Mouse (Mus musculus) embryo, embryonic 9.5 days (tissue): ENCODE data around the gene Sgcd.

Experiments
- DNase-seq: peaks from one replicate; pipeline ENCODE4 v3.0.0-alpha.2; 2017; ENCODE audit errors: extremely low spot score

The Sgcd gene

DNA sequence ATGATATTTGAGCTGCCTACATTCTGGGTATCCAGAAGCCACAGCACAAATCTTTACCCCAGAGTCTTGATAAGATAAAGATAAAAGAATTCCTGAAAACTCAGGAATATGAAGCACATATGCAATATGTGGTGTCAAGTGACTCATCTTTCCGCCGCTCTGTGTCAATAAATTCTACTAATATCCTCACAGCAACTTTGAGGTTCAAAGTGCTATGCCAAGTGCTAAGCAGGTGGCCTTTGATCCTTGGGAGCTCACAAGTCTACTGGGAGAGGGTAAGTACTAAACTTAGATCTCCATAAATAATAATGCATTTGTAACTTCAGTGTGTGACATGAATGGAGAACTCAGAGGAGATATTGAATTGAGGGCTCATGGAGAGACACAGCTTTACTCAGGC, 848.9 kb downstream of the Sgcd start:
- no peak for DNase-seq

- no peak for DNase-seq
Observed at GRCm38 (mm10) chr11:47139271-47139670, 849.5 kb downstream of the Sgcd start.

DNA sequence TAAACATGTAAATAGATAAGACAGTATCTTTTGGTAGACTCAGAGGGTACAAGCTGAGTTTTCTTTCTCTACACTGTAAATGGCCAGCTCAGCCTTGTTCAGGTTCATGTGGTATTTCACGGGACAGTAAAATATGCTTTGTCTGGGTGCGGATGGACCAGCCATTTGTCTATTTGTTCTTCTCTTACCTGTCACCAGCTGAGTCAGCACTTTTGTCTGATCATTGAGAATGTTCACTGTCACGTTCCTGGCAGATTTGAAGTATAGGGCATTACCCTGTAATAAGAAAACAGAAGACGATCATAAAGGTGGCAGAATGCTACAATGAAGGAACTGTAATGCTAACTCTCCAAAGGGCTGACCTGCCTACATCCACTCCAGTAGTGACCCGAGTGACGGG, 856.4 kb downstream of the Sgcd start:
- no peak for DNase-seq

DNA sequence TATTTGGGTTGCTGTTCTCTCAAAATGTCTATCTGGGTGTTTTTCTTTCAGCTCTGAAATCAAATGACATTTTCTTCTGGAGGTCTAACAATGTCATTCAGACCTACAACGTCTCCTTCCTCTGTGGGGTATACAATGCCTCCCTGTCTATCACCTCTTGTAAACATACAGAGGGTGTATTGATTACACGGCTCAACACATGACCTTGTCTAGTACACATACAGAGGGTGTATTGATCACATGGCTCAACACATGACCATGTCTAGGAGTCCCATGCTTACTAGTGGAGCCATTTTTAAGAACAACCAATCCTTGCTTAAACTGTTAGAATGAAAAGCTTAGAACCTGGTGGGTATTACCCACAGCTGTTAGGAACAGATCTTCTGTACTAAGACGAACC, 858.3 kb downstream of the Sgcd start:
- DNase-seq, result no peak

GRCm38 (mm10) chr11:47129992-47130391, 858.8 kb downstream of the Sgcd start:
- DNase-seq, result no peak

DNA sequence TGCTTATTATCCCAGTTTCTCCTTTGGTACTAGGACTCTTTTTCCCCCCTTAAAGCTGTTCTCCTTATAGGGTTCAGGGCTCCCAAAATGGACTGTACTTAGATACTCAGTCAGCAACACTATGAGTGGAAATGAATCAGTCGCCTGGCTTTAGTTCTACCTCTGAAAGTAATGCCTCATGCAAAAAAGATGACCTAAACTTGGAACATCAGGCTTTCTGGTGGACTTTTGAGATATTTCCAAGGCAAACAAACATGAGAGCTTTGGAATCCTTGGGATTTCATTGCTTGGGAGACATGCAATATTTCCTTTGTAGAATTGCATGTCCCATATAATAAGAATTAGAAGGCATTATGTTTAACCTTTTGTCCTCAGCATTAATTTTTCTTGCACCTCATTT, 859.6 kb downstream of the Sgcd start:
- no peak for DNase-seq

DNA sequence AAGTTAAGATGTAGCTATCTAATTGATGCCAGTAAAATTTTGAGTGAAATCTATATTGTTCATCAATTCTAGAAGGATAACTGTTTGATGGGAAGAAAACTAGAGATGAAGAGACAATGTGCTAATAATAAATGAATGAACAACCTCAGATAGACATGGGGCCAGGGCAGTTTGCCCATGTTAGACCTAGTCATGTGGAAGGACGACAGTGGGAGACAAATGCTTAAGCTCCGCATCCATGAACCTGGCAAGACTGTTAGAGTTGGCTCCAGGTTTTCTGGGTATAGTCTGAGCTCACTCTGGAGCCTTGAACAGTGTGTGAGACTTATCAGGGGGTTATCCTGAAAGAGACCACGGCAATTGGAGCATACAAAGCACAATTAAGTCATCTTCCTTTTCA, 860.4 kb downstream of the Sgcd start:
- DNase-seq, result no peak

DNA sequence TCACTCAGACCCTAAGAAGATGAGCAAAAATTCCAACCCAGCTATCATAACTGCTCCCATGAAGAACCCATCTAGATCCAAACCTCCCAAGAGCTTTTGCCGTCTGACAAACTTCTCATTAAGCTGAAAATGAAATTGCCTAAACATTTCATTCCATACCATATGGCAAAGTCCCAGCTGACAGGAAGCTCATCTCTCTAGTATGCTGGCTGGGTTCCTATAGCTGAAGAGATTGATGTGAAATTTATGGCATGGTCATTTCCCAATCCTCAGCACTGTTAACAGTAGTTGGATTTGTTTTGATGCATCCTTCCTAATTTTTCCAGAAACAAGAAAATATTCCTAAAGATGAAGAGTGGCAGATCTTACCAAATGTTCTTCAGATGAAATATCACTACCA, 867.9 kb downstream of the Sgcd start:
- no peak for DNase-seq

GRCm38 (mm10) chr11:47117896-47118295, 870.9 kb downstream of the Sgcd start:
- DNase-seq, result no peak

DNA sequence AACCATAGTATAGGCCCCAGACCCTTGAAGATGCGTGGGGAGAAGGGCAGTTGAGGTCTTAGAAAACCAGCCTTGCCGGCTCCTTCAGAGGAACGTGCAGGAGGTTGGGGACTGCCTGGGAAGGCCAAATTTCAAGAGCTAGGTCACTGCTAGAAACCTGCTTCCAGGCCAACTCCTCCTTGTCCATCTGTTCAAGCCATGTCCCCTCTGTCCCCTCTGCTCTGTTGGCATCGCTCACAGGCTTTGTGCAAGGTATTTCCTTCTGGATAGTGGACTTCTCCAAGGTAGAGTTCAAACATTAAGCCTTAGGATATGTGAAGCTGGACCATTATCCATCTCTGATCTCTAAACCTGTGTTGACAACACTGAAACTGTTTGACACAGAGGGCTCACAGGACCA, 874.4 kb downstream of the Sgcd start:
- no peak for DNase-seq

DNA sequence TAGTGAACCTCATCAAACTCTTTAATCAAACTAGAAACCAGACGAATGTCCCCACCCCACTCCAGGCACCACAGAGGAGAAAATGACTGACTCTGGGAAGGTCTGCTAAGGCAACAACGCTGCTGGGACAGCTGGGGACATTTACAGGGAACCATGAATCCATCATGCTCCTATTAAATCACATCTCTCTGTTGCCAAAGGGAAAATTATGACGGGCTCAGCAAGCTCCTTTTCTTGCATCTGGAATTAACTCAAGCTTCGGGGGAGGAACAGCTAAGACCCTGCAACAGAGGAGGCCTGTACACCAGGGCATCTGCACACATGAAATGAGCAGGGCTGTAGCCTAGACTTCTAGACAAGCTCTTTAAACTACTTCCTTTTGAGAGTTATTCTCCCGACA, 875.7 kb downstream of the Sgcd start:
- no peak for DNase-seq

GRCm38 (mm10) chr11:47110314-47110713, 878.5 kb downstream of the Sgcd start:
- DNase-seq, result no peak

DNA sequence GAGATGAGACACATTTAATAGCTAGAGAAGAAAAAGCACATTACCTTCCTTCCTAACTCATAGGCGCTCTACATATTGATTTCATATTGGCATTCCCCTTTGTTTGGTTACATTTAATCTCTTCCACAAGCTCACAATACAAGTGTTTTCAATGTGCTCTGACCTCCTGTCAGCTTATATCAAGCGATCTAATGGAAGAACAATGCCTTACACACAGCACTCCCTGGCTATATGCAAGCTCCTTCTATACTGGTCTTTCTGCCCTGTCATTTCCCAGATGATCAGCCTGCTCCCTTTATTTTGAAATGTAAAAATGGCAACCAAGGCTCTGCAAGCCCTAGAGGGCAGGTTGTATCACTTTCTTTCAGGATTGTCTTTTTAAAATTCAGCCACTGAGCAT, 881.1 kb downstream of the Sgcd start:
- no peak for DNase-seq

DNA sequence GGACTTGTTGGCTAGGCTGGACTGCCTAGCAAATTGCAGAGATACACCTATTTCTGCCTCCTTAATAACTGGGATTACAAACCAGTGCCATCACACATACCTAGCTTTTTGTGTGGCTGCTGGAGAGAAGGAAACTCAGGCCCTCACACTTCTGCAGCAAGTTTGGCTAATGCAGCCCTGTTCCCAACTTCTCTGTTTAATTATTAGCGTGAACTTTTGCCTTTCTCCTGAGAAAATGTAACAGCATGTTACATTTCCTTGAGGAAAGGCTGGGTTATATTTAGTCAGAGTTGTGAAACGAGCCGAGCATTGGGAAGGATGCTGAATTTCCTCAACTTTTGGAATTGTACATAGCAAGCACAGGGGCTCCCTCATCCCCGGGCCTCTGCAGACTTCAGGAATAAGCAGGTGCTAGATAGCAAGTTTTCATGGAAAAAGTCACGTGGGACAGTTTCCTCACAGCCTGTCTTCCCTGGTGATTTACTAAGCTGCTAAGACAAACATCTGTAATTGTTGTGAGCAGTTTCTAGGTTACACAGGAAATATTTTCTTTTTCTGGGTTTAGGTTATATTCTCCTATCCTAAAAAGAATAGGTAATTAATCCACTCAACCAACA, 895.4 kb downstream of the Sgcd start:
- DNase-seq, result no peak

DNA sequence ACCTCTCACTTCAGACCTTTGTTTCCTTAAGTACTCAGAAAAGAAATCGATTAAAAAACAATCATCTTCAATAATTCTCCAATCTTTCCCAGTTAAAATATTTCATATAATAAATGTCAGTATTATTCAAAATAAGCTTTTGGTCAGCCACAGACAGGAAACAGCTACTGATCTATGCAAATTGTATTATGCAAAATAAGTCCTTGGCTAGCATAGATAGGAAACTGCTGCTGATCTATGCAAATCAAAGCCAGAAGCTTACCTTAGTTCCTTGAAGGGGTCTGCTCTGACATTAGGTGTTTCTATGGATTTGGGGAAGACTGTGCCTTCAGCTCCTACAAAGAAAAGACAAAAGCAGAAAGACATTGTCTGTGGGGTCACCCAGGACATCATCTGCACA, 906.3 kb downstream of the Sgcd start:
- no peak for DNase-seq

DNA sequence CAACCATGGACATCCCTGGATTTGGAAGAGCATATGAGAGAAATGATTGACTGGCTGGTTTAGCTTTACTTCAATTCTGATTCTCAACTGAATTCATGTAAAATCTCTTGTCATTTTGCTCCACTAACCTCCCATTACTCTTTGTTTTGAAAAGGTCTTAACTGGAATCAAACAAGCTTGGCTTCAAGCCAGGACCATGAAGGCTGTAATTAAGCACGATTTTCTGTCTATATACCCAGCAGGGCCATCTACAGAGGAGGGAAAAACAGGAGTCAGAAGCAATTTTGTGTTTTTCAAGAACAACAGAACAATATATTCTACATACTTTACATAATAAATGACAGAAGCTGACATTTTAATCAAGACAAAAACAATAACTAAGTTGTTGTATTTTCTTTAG, 915.2 kb downstream of the Sgcd start:
- DNase-seq, result no peak

DNA sequence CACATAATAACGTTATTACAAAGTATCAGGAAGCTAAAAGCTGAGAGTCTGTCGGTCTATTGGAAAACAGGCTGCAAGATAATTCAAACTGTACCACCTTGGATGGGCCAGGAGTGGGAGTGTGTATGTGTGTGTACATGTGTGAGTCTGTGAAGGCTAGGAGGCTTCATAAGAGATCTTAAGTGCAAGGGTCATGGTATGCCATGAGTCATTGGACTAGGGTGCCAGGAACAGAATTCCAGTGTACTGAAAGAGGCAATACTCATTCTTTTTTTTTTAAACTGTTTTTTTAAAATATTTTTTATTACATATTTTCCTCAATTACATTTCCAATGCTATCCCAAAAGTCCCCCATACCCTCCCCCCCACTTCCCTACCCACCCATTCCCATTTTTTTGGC, 917.6 kb downstream of the Sgcd start:
- no peak for DNase-seq

DNA sequence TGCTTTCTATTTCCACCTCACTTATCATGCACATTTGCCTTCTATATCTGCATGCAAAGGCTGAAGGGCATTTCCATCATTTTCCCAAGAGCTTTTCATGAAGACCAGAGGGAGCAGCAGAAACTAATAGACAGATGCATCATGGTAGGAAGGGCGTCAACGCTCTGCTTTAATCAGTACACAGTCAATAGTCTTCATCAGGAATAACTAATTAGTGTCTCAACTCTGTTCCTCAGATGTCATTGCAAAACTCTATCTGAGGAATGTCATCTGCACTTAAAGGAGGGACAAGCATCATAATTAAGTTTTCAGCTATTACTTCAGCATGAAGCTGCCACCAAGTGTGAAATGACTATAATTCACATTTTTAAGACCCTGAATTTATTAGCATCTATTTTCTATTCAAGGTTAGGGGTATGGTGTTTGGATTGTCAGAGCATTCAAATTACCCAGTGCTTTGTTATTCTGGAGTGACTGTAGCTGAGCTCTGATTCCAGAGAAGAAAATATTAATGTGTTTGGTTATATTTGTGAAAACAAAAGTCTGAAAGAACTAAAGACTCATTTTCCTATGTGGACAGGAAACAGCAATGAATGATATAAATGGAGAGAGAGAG, 918.9 kb downstream of the Sgcd start:
- no peak for DNase-seq

DNA sequence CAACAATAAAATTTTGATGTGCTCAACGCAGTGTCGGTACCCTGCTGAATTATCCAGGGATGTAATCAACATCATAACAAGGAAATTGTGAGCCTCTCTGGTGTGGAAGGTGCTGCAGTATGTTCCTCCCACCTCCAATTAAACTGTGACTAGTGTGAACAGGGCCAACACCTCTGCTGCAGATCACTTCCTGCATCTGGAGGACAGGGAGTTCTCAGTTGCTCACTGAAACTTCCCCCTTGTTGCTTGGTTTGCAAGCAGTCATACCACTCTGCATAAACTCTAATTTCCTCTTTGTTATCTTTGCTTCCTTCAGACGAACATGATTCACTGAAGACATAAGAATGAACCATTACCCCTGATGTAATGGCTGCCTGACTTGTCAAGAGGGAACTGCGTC, 925.1 kb downstream of the Sgcd start:
- DNase-seq, result no peak

DNA sequence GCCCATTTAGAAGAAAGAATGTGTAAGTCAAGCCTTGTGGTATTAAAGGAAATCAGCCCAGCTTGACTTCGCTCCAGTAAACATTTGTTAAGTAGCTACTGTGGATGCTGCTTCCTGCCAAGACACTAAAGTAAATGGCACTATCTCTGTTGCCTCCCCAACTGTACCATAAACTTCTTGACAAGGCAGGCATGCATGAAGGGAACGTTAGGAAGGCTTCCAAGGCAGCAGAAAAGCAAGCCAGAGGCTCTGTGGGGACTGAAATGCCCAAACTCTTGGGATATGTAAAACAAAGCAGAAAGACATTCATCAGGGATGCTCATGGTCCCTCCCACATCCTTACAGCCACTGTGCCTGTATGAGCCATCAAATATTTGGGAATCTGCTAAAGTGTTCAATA, 938.4 kb downstream of the Sgcd start:
- no peak for DNase-seq

GRCm38 (mm10) chr11:47049756-47050155, 939.0 kb downstream of the Sgcd start:
- no peak for DNase-seq

DNA sequence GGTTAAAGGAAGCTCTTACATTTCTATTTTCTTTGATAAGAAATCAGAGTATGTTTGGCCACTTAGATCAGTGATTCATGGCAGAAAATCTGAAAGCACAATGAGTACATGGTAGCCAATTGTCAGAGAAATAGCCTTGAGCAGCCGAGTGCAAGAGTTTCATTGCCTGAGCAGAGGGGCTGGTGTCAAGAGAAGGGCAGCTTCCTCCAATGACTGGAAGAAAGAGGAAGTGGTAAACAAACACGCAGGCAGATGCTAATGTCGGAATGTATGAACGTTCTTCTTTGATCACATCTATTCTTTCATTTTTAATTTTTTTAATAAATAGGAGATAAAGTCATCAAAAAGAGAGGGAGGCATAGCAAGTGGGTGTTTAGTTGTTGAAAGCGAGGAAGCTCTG, 956.5 kb downstream of the Sgcd start:
- no peak for DNase-seq

GRCm38 (mm10) chr11:47020874-47021273, 967.9 kb downstream of the Sgcd start:
- DNase-seq, result peak; percentile 11

DNA sequence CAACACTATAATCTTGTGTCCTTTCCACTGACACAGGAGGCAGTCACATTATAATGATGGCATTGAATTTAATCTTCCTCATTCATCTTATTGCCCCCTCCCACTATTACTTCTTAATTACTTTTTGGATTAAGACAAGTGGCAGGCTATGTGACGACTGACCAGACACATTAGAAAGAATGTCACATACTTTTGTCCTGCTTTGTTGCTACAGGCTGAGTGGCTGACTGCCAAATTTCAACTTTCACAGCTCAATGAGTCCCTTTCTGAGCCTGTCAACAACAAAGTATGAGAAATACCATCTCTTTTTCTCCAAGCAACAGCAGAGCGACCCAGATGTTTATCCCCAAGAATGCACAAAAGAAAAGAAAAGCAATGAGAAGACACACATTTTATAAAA, 970.6 kb downstream of the Sgcd start:
- DNase-seq, result no peak
